Mouse (Mus musculus) layer of hippocampus, adult 18-20 months (tissue): ENCODE data around the gene Acsbg2. TPM values are rescaled to one million over a fixed set of nuclear protein-coding genes. Genes with fewer than 3 reads are reported as not detected.

Source experiments
- DNase-seq, 2 experiments: peaks; one replicate each; pipeline ENCODE4 v3.0.0; 2022; ENCODE audit warnings: low spot score in 2 of 2
- total RNA-seq, 2 experiments: library from RNA; stranded (reverse); gene quantifications; 2 replicates each; pipeline ENCODE4 v1.2.3; 2021

Gene Acsbg2
- total RNA-seq, 2 experiments from 2014 or later: not detected

DNA sequence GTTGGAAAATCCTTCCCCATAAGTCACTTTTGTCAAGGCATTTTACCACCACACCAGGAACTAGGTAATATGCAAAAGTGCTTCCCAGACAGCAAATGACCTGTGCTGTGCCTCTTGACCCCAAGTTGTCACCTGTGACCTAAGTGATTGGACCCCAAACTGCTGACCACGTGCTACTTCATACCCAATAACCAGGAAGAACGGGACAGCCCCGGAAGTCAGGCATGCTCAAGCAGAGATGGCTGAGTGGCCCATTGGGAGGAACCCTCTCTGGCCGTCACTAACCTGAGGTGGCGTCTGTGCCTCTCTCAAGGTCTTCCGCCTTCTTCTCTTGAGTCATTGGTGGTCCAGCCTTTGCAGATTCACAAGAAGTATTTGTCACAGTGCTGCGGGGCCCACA, 1.7 kb downstream of the Acsbg2 start:
- no peak for DNase-seq

DNA sequence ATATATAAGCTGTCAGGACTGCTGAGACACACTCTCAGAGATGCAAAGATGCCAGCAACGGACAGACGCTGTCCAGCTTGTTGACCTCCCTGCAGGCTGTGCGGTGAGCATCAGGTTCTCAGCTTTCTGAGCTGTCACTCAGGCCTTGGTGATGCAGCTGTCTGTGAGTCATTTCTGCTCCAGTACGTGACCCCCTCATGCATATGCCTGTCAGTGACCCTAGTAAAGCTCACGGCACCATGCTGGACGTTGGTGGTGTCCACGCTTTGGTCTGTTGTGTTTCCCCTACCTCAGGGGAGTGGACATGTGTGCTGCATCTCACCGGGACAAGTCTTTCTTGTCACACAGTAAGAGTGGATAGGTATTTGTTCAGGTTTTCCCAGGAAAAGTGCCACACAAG, 2.5 kb downstream of the Acsbg2 start:
- no peak for DNase-seq

DNA sequence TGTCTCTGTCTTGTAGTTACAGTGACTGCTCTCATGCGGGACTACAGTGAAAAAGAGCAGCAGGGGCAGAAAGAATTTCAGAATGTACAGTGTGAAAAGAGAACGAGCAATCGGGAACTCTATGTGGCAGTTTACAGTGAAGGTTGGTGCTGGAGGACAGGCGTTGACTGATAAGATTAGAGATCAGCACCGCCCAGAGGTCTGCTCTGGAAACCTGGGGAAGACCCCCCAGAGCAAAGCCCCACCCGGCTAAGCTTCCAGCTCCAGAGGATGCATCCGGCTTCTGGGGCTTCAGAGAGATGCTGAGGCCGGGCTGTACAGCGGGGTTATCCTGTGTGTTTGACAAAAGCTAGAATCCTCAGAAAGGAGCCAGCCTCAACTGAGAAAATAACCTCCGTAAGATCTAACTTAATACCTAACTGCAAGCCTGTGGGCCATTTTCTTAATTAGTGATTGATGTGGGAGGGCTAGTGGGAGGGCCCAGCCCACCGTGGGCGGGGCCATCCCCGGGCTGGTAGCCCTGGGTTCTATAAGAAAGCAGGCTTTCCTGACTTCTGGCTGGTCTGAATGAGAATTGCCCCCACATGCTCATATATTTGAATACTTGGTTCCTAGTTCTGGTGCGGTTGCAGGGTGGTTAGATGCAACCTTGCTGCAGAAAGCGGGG, 3.8 kb downstream of the Acsbg2 start:
- no peak for DNase-seq

DNA sequence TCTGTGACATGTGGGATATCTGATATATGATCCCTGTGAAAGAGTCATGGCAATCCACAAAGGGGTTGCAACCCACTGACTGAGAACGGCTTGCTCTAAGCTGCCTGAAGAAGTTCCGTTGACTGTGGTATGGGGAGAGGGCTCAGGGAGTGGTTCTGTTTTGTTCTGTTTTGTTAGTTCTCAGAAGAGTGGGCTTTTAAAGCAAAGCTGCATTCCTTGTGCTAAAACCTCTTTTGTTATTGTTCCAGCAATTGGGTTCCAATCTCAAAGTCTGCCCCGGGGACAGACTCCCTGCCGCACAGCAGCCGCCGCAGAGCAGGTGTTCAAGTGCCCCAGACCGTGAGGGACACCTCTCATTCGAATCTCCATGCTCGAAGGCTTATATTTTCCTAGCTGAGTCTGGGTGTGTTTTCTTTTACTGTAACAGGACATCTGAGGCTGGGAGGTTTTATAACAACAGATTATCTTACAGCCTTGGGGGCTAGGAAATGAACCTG, 4.7 kb downstream of the Acsbg2 start:
- no peak for DNase-seq

DNA sequence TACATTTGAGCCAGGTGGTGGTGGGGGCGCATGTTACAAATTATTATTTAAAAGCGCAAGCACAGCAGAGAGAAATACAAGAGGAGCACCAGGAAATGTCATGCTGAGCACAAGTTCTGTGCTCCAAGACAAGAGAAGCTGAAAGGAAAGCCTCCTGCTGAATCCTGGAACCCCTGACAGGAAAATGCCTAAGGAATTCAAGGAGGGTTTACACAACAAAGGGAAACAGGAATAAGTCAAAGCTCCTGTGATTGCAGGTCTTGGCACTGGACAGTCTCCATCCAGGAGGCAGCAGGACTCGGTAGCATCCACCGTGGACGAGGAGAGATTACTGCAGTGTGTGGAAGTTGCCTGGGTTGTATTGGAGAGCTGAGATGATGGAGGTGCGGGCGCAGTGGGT, 8.2 kb downstream of the Acsbg2 start:
- no peak for DNase-seq

DNA sequence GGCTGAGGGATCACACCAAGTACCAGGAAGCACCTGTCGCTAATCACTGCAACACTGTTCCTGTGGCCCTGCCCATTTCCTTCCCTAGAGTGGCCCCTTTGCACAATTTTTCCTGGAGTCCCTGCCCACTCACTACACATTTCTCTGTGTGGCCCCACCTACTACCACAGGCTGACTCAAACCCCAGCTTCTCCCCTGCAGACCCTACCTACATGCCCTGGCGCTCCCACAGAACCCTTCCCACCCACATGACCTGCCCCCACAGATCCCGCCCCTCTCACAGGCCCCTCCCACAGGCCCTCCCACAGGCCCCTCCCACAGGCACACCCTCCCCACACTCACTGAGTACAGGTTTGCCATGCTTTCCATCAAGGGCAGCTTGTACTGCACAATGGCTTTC, 13.1 kb downstream of the Acsbg2 start:
- DNase-seq: no peak

DNA sequence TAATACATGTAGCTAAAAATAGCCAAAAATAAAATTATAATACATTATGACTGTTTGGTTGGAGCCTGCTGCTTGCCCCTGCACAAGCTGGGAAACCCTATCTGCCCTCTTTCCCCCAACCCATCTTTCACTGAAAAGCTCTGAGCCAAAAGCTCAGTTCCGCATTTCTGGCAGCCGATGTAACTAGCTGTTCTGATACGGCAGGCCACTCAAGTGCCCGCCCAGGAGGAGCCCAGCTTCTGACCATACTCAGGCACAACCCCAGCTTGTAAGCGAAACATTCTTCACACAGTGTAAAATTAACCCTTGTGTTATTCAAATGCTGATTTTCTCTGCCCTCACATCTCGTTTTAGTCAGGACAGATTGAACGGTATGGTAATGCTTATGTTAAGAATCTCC, 15.3 kb downstream of the Acsbg2 start:
- DNase-seq: no peak

DNA sequence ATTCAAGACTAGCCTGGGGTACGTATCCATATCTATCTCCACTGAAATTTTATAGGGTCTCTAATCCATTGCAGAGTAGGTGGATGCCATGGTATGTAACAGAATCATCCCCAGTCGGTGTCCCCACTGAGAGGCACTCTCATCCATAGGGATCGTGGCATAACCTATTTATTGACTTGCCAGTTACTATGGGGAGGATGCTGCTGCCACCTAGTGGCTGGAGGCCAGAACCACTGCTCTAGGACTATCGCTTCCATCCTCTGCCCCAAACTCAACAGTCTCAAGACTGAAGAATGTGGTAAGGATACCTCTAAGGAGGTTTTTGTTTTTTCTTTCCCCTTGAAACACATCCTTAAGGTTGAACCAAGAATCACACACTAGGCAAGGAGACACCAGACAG, 16.0 kb downstream of the Acsbg2 start:
- peak; percentile 20 to 48 for DNase-seq

DNA sequence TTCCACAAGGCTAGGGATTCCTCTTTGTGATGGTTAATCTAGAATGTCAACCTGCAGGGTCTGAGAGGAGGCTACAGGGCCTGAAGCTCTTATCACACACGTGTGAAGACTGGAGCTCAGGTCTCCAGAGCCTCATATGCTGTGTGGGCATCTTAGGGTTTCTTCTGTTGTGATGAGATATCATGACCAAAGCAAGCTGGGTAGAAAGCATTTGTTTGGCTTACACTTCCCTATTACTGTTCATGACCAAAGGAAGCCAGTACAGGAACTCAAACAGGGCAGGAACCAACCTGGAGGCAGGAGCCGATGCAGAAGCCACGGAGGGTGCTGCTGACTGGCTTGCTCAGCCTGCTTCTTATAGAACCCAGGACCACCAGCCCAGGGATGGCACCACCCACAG, 18.8 kb downstream of the Acsbg2 start:
- DNase-seq: no peak

DNA sequence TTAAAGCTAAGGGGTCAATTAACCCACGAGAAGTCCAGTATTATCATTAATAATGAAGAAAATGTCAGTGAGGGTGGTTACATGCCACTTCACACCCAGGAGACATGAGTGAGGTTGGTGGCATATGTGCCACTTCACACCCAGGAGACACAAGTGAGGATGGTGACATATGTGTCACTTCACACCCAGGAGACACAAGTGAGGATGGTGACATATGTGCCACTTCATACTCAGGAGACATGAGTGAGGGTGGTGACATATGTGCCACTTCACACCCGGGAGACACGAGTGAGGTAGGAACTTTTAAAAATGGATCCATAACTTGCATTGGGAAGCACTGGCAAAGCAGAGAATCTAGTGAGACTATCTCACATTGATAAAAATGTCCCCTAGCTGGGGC, 23.1 kb downstream of the Acsbg2 start:
- DNase-seq: no peak

DNA sequence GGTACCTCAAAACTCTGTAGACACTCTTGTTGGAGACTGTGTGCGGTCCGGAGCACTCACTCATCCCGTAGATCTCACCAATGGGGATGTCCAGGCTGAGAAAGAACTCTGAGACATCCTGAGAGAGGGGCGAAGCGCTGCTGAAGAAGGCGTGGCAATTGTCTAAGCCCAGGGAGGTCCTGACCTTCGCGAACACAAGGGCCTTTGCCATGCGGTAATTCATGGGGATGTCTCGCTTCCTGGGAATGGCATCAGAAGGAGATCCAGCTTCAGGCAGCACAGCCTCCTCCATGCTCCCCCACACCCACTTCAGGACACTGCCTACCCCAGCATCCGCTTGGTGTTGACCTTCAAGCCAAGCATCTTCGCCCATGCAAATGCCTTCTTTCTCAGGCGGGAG, 24.5 kb downstream of the Acsbg2 start:
- no peak for DNase-seq

DNA sequence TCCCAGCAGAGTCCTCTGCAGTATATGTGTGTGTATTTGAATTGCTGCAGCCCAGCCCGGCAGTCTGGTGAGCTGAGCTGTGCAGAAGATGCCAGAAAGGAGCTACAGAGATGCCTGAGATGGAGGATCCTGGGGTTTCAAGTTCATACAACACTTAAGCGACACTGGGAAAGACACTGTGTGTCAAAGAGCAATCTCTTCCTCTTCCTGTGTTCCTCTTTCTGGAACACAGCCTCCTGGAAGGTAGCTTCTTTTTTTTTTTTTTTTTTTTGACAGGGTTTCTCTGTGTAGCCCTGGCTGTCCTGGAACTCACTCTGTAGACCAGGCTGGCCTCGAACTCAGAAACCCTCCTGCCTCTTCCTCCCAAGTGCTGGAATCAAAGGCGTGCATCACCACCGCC, 25.5 kb downstream of the Acsbg2 start:
- no peak for DNase-seq

DNA sequence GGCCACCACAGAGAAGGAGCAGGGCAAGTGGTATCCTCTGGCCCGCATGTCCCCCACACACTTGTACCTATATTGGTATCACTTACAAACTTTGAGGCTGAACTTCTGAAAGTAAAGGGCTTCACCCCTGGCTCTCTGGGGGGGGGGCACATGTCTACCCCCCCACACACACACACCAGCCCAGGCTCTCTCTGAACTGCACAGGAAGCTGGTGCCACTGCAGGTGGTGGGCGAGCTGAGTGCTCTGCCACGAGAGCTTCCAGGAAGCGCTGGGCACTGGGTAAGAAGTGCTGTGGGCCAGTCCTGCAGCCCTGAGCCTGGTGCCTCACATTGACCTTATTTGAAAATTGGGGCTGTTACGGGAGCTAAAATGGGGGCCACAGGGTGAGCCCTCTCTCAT, 30.6 kb downstream of the Acsbg2 start:
- no peak for DNase-seq

DNA sequence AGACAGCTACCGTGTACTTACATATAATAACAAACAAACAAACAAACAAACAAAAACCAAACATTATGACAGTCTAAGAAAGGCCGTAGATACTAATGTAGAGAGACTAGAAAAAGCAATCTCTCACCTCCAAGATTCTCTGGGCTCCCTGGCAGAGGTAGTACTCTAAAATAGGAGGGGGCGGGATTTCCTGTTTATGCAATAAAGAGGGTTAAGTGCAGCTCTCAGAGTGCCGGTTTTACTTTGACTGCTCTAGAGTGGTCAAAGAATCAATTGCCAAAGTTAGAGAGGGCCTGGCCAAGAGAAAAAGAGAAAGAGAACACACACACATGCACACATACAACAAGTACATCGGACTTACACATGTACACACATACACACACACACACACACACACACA, 32.1 kb downstream of the Acsbg2 start:
- DNase-seq: no peak

DNA sequence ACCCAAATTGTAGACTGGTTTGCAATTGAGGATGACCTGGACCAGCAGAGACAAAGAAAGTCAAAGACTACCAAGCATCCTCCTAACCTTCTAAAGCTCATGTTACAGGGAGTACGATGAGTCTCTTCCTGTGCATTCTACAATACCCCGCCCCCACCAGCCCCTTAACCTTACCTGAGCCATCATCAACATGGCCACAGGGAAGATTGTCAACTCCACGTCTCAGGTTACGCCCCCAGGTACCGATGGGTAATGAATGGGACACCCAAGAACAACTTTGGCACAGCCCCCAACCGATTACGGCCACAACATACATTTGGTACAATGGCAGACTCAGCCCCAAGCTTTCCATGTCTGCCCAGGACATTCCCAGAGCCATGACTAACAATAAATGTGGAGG, 33.7 kb downstream of the Acsbg2 start:
- no peak for DNase-seq

DNA sequence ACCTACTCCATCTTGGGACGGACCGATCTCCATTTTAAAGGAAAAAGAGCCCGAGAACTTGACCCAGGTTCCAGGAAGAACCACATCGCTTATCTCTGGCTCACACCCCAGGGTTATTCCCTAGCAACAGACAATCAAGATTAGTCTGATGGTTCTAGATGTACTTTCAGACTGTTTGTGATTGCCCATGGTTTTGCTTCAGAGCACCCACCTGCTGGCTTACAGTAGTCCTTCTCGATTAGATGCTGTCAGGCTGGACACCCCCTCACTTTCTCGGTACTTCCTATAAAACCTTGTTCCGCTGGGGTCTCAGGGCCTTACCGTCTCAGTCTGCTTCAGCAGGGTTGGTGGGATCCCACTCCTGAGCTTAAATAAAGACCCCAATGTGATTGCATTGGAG, 37.9 kb downstream of the Acsbg2 start:
- DNase-seq: no peak

DNA sequence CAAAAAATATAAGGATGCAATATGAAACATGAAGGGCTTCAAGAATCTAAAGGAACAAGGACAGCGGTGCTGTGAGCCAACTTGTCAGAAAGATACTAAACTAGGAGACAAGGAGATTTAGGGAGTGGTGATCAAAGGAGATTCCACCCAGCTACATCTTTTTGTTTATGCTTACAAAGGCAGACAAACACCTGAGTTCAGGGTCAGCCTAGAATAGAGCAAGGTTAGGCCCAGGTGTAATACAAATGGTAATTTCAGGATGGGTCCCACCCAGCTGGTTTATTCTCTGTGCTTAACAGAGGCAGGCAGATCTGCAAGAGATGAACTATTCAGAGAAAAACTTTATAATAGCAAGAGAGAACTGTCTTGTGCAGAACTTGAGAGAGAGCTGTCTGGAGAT, 40.9 kb downstream of the Acsbg2 start:
- DNase-seq: no peak

DNA sequence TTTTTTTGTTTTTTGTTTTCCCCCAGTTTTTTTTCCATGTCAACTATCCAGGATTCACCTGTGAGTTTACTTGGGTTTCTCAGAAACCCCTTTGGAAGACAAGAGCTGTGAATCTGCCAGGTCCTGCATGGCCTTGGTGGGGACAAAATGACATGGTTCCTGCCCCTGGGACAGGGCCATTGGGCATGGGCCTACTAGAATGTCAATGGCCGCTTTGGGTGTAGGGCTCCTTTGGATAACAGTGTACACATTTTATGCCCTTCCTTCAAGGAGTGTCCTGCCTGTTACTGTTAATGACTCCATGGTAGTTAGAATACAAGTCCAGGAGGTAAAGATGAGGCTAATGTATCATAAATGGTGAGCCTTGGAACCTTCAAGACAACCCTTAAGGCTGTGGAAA, 41.3 kb downstream of the Acsbg2 start:
- DNase-seq: no peak

DNA sequence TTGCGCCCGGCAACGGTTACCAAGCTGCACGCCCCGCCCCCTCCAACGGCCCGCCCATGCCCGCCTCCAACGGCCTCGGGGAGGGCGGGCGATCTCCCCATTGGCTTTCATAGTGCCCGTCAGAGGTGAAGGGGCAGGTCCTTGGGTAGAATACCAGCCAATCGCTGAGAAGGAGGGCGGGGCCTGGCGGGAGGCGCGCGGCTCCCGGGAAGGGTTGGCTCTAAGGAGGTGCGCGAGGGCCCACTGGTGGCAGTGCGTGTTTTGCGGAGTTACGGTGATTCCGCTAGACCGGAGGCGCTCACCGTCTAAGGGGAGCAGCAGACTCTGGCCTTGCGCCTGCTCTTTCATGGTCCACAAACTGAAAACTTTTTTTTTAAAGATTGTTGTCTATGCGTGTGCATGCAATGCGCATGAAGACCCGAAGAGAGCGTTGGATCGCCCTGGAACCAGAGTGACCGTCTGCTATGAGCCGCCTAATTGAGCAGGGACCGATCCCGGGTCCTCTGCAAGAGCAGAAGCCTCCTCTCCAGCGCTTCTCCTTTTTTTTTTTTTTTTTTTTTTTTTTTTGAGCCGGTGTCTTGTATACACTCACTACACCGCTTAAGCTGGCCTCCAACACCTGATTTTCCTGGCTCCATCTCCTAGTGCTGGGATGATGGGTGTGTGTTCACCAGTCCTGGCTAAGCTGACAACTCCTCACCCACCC, 43.0 kb downstream of the Acsbg2 start:
- peak; percentile 96 to 99 for DNase-seq

DNA sequence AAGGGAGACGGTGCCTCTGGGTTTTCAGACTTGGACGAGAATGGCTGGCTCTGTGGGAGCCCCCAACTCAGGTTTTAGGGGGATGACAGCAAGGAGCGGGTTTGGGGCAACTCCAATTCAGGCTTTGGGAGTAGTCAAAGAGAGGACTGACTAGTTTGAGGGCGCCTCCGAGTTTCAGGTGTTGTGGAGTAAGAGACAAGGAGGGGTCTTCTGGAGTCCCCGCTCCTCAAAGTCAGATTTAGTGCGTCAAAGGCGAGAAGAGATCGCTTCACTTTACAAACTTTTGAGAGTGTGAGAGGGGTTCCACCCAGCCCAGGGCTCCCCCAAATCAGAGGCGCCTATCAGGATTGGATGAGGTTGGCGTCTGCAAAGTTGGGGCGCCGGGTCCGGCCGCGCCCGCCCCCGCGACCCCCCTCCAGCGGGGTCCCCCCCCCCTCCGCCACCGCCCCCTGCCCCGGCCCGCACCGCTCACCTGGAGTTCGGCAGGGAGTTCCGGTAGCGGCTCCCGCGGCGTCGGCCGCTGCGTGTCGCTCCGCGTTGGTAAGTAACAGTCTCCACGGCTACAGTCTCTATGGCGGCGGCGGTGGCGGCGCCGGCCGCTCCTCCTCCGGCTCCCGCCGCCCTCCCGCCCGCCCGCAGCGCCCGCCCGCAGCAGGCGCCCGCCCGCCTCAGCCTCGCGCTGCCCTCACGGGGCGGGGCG, 43.7 kb downstream of the Acsbg2 start, which contains the start of gene Rfx2:
TSS of gene Rfx2 (minus strand) at position 603 of the 700 bp plus-strand sequence.
- peak in 1 of 2 experiments; percentile 25 for DNase-seq

DNA sequence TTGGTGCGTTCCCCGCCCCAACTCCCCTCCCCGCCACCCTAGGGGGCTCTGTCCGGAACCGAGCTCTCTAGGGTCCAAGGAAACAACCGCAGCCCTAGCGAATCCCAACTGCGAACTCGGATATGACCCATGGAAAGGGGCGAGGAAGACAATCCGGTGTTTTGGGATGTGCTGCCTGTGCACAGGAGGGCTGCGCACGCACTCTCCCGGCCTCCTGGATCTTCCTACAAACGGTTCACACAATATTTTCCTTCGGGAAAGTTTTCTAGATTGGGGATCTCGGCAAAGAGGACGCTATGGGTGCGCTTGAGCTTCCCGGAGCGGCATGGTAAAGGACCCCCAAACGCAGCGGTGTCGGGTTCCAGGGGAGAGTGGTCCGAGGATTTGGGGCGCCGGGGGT, 44.5 kb downstream of the Acsbg2 start:
- DNase-seq: no peak

DNA sequence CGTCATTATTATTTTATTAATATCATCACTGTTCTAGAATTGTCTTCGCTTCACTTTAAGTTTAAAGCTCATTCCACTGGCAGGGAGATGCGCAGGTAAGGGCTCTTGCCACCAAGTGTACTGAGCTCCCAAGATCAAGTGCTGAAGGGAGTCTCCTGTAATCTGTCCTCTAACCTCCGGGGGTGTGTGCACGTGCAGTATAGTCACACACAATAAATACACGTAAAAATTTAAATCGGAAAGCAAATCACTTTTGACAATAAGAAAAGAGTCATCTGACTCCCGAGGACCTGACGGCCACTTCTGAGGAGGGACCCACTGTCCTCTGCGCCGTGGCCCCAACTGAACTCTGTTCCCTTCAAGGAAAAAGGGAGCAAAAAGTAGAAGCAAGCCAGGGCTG, 45.1 kb downstream of the Acsbg2 start:
- no peak for DNase-seq
